Mouse (Mus musculus) liver, embryonic 11.5 days (tissue): ENCODE data around the gene Brd3os. TPM values are rescaled to one million over a fixed set of nuclear protein-coding genes. Genes with fewer than 3 reads are reported as not detected.
A peak's percentile ranks its signal among the peaks of the same experiment; 100 is the strongest.

ENCODE experiments used
- ATAC-seq: fragments of 200-750 bp; cut with Nextera tagmentation; replicated peaks from 2 replicates; pipeline ENCODE4 v1.8.0; 2017; ENCODE audit warnings: moderate number of reproducible peaks, mild to moderate bottlenecking, moderate TSS enrichment, moderate library complexity; ENCODE audit not compliant: low FRiP score
- DNase-seq: peaks from one replicate; pipeline ENCODE4 v3.0.0-alpha.2; 2017; ENCODE audit warnings: low spot score
- H3K27ac ChIP-seq: fragments of 300-500 bp; sonication (generic); 2 replicates; pipeline ENCODE4 v1.5.1; 2014; ENCODE audit warnings: mild to moderate bottlenecking, low read depth, low read length, control low read depth
- H3K27me3 ChIP-seq: fragments of 300-500 bp; sonication (generic); replicated peaks from 2 replicates; pipeline ENCODE4 v1.6.1; 2014; ENCODE audit warnings: low read length, mixed read lengths; ENCODE audit not compliant: control insufficient read depth, insufficient read depth
- H3K36me3 ChIP-seq: fragments of 300-500 bp; sonication (generic); 2 replicates; pipeline ENCODE4 v1.6.1; 2014; ENCODE audit warnings: mild to moderate bottlenecking, low read length, moderate library complexity, mixed read lengths; ENCODE audit not compliant: control insufficient read depth, insufficient read depth
- H3K4me1 ChIP-seq: fragments of 300-500 bp; sonication (generic); replicated peaks from 2 replicates; pipeline ENCODE4 v1.6.1; 2014; ENCODE audit warnings: low read length, mixed read lengths; ENCODE audit not compliant: control insufficient read depth, insufficient read depth
- H3K4me2 ChIP-seq: fragments of 300-500 bp; sonication (generic); 2 replicates; pipeline ENCODE4 v1.6.1; 2014; ENCODE audit warnings: mild to moderate bottlenecking, control low read depth, moderate library complexity
- H3K4me3 ChIP-seq: fragments of 300-500 bp; sonication (generic); 2 replicates; pipeline ENCODE4 v1.5.1; 2014; ENCODE audit warnings: low read depth, low read length, control low read depth
- H3K9ac ChIP-seq: fragments of 300-500 bp; sonication (generic); 2 replicates; pipeline ENCODE4 v1.6.1; 2014; ENCODE audit warnings: low read depth, low read length, control low read depth
- H3K9me3 ChIP-seq: fragments of 300-500 bp; sonication (generic); 2 replicates; pipeline ENCODE4 v1.6.1; 2016; ENCODE audit warnings: low read length, inconsistent platforms, mixed read lengths; ENCODE audit not compliant: control insufficient read depth
- WGBS: fragments of 180-500 bp; shearing (Covaris S2); extraction: QIAGEN DNeasy Blood & Tissue Kit; methylation state at CpG from one replicate; pipeline ENCODE4 v1.1.7; 2014; 5-methylcytosine and 5-hydroxymethylcytosine counted together
- polyA plus RNA-seq: library from polyadenylated mRNA; unstranded; fragments of >200 nt; fragmentation: Nextera tagmentation; extraction: Ambion mirVana; gene quantifications from 2 replicates; pipeline ENCODE4 v1.2.1, GENCODE M21; 2014

The Brd3os gene
- polyA plus RNA-seq, 1 experiment from 2014 or later: 2.8 TPM

- H3K4me3 ChIP-seq: no peak overlapping the region
- no peak for DNase-seq
- no peak overlapping the region for H3K27ac ChIP-seq
- no peak overlapping the region for H3K9ac ChIP-seq
- ATAC-seq: no peak
- H3K4me1 ChIP-seq: peaks cover 83% of the 10 kb centered on the region
- H3K4me2 ChIP-seq: no peak overlapping the region
- no peaks in the 10 kb centered on the region for H3K36me3 ChIP-seq
- H3K27me3 ChIP-seq: no peaks in the 10 kb centered on the region
- H3K9me3 ChIP-seq: no peaks in the 10 kb centered on the region
- 16% methylated on average over 3 of the region's 3 CpGs for WGBS
These were observed 25.7 kb upstream of the Brd3os start for GRCm38 (mm10) chr2:27416425-27416824.

DNA sequence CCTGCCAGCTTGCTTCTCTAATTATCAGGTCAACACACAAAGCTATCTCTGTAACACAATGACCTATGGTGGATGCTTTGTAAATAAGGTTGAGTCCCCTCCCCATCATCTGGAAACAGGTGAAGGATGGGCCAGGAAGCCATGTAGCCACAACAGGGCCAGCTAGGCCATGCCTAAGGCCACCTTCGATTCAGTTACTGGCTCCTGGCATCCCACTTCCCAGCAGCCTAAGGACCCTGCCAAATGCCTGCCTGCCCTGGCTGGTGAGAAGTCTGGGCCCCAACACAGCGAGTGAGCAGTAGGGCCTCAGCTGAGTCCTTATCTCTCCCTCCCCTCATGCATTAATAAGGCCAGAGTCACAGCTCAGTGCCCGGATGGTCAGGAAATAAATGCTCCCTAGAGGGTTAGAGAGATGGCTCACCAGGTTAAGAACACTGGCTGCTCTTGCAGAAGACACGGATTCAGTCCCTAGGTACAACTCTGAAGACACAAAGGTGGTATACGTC, 24.4 kb upstream of the Brd3os start:
- H3K36me3 ChIP-seq: no peaks in the 10 kb centered on the region
- WGBS: 34% methylated on average over 5 of the region's 5 CpGs
- no peaks in the 10 kb centered on the region for H3K9me3 ChIP-seq
- ATAC-seq (peak; percentile 80), DNase-seq (no peak)
- H3K4me3 ChIP-seq: no peak overlapping the region
- H3K4me1 ChIP-seq: peaks cover 70% of the 10 kb centered on the region
- no peaks in the 10 kb centered on the region for H3K27me3 ChIP-seq
- 0 out of 2 replicates have a peak overlapping the region, but pooled peaks have one; percentile 8 for H3K27ac ChIP-seq
- peak overlapping the region; percentile 15; the same call in 1 of the 2 replicates for H3K9ac ChIP-seq
- peak overlapping the region; percentile 21 for H3K4me2 ChIP-seq

DNA sequence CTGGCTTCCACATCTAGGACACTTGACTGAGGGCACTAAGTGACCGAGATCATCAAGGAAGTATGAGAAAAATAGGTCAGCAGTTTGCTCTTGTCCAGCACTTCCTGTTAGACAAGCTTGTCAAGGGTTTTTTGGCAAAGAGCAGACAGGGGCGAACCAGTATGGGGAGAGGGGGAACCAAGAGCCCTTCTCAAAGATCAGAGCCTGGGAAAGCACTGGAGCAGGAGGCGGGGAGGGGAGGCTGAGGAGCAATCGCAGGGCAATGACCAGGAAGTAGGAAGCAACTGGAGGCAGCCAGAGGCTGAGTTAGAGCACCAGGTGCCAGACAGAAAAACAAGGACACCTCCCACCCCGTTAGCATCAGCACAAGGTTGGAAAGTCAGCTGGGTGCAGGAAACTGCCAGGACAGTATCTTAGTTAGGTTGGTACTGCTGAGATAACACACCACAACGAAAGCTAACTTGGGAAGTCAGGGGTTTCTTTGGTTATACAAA, 23.5 kb upstream of the Brd3os start:
- ATAC-seq (no peak), DNase-seq (no peak)
- no peaks in the 10 kb centered on the region for H3K36me3 ChIP-seq
- no peak overlapping the region for H3K27ac ChIP-seq
- no peak overlapping the region for H3K9ac ChIP-seq
- H3K4me2 ChIP-seq: peak overlapping the region; percentile 21; the same call in 1 of the 2 replicates
- H3K9me3 ChIP-seq: no peaks in the 10 kb centered on the region
- peaks cover 71% of the 10 kb centered on the region for H3K4me1 ChIP-seq
- 18% methylated on average over 6 of the region's 6 CpGs for WGBS
- H3K4me3 ChIP-seq: no peak overlapping the region
- no peaks in the 10 kb centered on the region for H3K27me3 ChIP-seq

- DNase-seq (no peak), ATAC-seq (no peak)
- 82% methylated on average over 20 of the region's 20 CpGs for WGBS
- no peak overlapping the region for H3K4me2 ChIP-seq
- H3K36me3 ChIP-seq: no peaks in the 10 kb centered on the region
- no peak overlapping the region for H3K4me3 ChIP-seq
- no peaks in the 10 kb centered on the region for H3K27me3 ChIP-seq
- H3K9ac ChIP-seq: no peak overlapping the region
- H3K4me1 ChIP-seq: peaks cover 62% of the 10 kb centered on the region
- H3K27ac ChIP-seq: no peak overlapping the region
- H3K9me3 ChIP-seq: no peaks in the 10 kb centered on the region
These were observed 20.6 kb upstream of the Brd3os start for GRCm38 (mm10) chr2:27421293-27422068.

DNA sequence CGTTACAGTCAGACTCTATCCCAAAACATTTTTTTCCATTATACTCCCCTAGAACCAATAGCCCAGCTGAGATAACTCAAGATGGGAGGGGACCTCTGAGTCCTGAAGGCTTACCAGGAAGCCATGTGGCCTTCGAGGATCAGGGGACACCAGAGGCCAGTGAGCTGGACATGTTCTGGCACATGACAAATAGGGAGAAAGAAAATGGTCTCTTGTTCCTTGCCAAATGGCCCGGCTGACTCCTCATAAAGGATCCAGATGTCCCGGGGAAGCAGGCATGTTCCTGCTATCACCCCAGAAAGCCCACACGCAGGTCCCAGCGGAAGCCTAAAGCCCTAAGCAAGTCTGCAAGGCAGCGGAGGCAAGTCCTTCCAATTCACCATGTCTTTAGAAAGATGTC, 18.5 kb upstream of the Brd3os start:
- 84% methylated on average over 7 of the region's 7 CpGs for WGBS
- Histone ChIP-seq H3K9me3 (no peaks in the 10 kb centered on the region), H3K4me3 (no peak overlapping the region), H3K4me2 (no peak overlapping the region), H3K9ac (no peak overlapping the region; the same call in 1 of the 2 replicates), H3K36me3 (no peaks in the 10 kb centered on the region), H3K27me3 (no peaks in the 10 kb centered on the region), H3K27ac (no peak overlapping the region), H3K4me1 (peaks cover 49% of the 10 kb centered on the region)
- ATAC-seq (no peak), DNase-seq (no peak)

DNA sequence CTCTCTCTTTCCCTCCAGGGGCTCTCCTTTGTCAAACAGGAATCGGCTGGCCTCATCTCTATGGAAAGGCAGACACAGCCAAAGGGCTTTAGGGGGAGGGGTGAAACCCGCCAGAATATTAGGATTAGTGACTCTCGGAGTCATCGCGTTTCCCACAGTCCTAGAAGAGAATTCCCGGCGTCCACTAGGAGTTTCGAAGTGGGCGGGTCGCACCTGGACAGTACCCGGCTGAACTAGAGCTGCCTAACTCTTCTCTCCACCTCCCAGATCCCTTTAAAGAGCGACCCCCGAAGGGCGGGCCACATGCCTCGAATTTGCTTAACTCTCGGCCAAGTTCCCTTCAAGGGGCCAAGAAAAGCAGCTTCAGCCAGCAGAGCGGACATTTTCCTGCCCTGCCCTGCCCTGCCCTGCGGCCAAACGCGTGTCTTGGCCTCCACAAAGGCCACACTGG, 16.9 kb upstream of the Brd3os start:
- Histone ChIP-seq H3K9ac (peak overlapping the region; percentile 79), H3K4me1 (peaks cover 34% of the 10 kb centered on the region), H3K27ac (no peak overlapping the region), H3K36me3 (no peaks in the 10 kb centered on the region), H3K9me3 (no peaks in the 10 kb centered on the region), H3K4me3 (peak overlapping the region; percentile 77), H3K4me2 (peak overlapping the region; percentile 98), H3K27me3 (no peaks in the 10 kb centered on the region)
- ATAC-seq (no peak), DNase-seq (peak; percentile 52)
- WGBS: 7% methylated on average over 20 of the region's 20 CpGs

DNA sequence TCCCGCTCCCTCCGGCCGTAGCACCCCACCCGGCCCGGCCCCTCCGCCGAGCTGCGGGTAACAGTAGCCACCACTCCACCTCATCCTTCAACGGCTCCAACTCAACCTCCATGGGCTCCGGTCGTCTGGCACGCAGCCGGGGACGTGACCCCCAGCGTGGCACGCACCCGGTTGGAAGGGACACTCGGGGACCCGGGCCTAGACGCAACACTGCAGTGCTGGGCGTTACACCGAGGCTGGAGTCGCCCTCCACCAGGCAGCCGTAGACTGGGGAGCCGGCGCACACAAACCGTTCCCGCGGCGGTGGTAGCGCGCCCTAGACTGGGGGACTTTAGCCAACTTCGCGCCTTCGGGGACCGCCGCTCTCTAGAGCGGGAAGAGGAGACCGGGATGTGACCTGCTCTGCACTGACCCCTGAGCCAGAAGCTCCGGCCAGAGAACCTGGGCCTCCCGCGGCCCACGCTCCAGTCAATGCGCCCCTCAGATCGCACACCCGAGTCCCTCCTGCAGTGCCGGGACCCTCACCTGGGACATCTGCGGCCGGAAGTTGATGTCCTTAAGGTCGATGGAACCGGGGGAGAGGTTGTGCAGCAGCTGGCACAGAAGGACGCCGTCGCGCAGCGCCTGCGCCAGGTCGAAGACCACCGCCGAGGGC, 16.2 kb upstream of the Brd3os start:
- DNase-seq (peak; percentile 70), ATAC-seq (peak; percentile 21)
- under 1% methylated on average over 60 of the region's 60 CpGs for WGBS
- no peaks in the 10 kb centered on the region for H3K27me3 ChIP-seq
- peak overlapping the region; percentile 98 for H3K4me2 ChIP-seq
- peak overlapping the region; percentile 79 for H3K9ac ChIP-seq
- peak overlapping the region; percentile 64; the same call in 1 of the 2 replicates for H3K27ac ChIP-seq
- no peaks in the 10 kb centered on the region for H3K9me3 ChIP-seq
- H3K36me3 ChIP-seq: no peaks in the 10 kb centered on the region
- H3K4me1 ChIP-seq: peaks cover 32% of the 10 kb centered on the region
- H3K4me3 ChIP-seq: peak overlapping the region; percentile 77

DNA sequence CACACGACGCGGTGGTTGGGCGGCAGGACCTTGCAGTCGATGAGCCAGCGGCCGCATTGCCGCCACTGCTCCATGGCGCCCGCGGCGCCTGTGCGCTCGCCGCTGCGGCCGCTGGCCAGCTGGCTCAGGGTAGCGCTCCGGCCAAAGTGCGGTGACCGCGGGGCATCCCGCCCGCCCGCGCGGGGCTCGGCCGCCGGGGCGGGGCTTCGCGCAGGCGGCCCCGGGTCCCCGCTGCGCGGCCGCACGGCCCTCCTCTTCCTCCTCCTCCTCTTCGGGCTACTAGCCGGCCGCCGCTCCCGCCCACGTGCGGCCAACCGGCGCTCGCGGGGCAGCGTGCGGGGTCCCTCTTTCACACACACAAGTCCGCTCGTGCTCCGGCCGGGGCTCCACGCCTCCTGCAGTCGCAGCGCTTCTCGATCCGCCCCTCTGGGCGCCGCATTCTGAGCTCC, 15.7 kb upstream of the Brd3os start:
- Histone ChIP-seq H3K9ac (peak overlapping the region; percentile 79), H3K9me3 (no peaks in the 10 kb centered on the region), H3K36me3 (no peaks in the 10 kb centered on the region), H3K27me3 (no peaks in the 10 kb centered on the region), H3K27ac (peak overlapping the region; percentile 64; the same call in 1 of the 2 replicates), H3K4me1 (peaks cover 32% of the 10 kb centered on the region), H3K4me2 (peak overlapping the region; percentile 98), H3K4me3 (peak overlapping the region; percentile 77)
- peak; percentile 61 for ATAC-seq
- under 1% methylated on average over 55 of the region's 64 CpGs for whole genome bisulfite sequencing
- no peak for DNase-seq
